Mouse (Mus musculus) forebrain, embryonic 14.5 days (tissue): Measurements from ENCODE around the gene Col18a1. TPM values are rescaled to one million over a fixed set of nuclear protein-coding genes. Genes with fewer than 3 reads are reported as not detected.

Source experiments
- ATAC-seq: fragments of 200-750 bp; cut with Nextera tagmentation; 2 replicates; pipeline ENCODE4 v1.8.0; 2017; ENCODE audit warnings: mild to moderate bottlenecking, moderate library complexity
- DNase-seq: peaks from one replicate; pipeline ENCODE4 v3.0.0-alpha.2; 2015; ENCODE audit warnings: low spot score
- H3K27ac ChIP-seq: fragments of 300-500 bp; sonication (generic); 2 replicates; pipeline ENCODE4 v1.5.1; 2014; ENCODE audit warnings: low read depth, mild to moderate bottlenecking, control low read depth, low read length, moderate library complexity
- H3K27me3 ChIP-seq: fragments of 300-500 bp; sonication (generic); replicated peaks from 2 replicates; pipeline ENCODE4 v1.6.1; 2014; ENCODE audit warnings: low read length, control low read depth, mixed read lengths; ENCODE audit not compliant: control insufficient read depth, insufficient read depth
- H3K36me3 ChIP-seq: fragments of 300-500 bp; sonication (generic); 2 replicates; pipeline ENCODE4 v1.6.1; 2014; ENCODE audit warnings: low read length, control low read depth; ENCODE audit not compliant: control insufficient read depth, insufficient read depth
- H3K4me1 ChIP-seq: fragments of 300-500 bp; sonication (generic); 2 replicates; pipeline ENCODE4 v1.6.1; 2014; ENCODE audit warnings: antibody characterized with exemption, low read length, control low read depth; ENCODE audit not compliant: control insufficient read depth, insufficient read depth
- H3K4me2 ChIP-seq: fragments of 300-500 bp; sonication (generic); 2 replicates; pipeline ENCODE4 v1.6.1; 2014; ENCODE audit warnings: mild to moderate bottlenecking, control low read depth, low read length
- H3K4me3 ChIP-seq: fragments of 300-500 bp; sonication (generic); 2 replicates; pipeline ENCODE4 v1.5.1; 2014; ENCODE audit warnings: low read depth, low read length, control low read depth
- H3K9ac ChIP-seq: fragments of 300-500 bp; sonication (generic); 2 replicates; pipeline ENCODE4 v1.6.1; 2014; ENCODE audit warnings: mild to moderate bottlenecking, low read length, control low read depth, moderate library complexity
- H3K9me3 ChIP-seq: fragments of 300-500 bp; sonication (generic); replicated peaks from 2 replicates; pipeline ENCODE4 v1.6.1; 2016; ENCODE audit warnings: low read length, control low read depth, mixed read lengths; ENCODE audit not compliant: control insufficient read depth
- WGBS: fragments of 180-500 bp; shearing (Covaris S2); extraction: QIAGEN DNeasy Blood & Tissue Kit; methylation state at CpG from one replicate; pipeline ENCODE4 v1.1.7; 2014; 5-methylcytosine and 5-hydroxymethylcytosine counted together
- polyA plus RNA-seq: library from polyadenylated mRNA; unstranded; fragments of >200 nt; fragmentation: Nextera tagmentation; extraction: Ambion mirVana; gene quantifications from 2 replicates; pipeline ENCODE4 v1.2.1, GENCODE M21; 2014

Gene Col18a1
- polyA plus RNA-seq, 1 experiment from 2014 or later, result 21.3 TPM

DNA sequence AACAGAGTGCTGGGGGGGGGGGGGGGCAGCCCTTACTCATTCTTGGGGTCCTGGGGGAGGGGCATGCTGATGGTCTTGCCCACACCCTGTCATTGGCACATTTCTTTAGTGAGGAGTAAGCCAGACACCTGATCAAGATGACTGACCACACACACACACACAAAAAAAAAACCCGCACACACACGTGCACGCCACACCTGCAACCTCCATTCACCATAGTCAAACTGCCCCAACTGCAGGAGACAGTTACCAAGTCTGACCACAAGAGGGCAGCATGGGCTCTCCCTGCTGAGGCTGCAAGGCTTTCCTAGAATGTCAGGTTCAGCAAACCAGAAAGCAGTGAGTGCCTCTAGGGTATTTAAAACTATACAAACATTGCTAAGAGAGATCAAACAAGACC lies 83.9 kb downstream of the Col18a1 start:
- Histone ChIP-seq H3K4me3 (no peak overlapping the region), H3K4me1 (no peaks in the 10 kb centered on the region), H3K27me3 (no peaks in the 10 kb centered on the region), H3K36me3 (peaks cover 11% of the 10 kb centered on the region; the same call in 1 of the 2 replicates), H3K9me3 (no peaks in the 10 kb centered on the region), H3K27ac (no peak overlapping the region), H3K4me2 (no peak overlapping the region), H3K9ac (no peak overlapping the region)
- DNase-seq (peak; percentile 80), ATAC-seq (no peak)
- WGBS, result 29% methylated on average over 3 of the region's 3 CpGs

- Histone ChIP-seq H3K9ac (no peak overlapping the region), H3K27ac (no peak overlapping the region), H3K4me3 (no peak overlapping the region), H3K9me3 (no peaks in the 10 kb centered on the region), H3K4me1 (no peaks in the 10 kb centered on the region), H3K27me3 (no peaks in the 10 kb centered on the region), H3K4me2 (no peak overlapping the region), H3K36me3 (peaks cover 5% of the 10 kb centered on the region; the same call in 1 of the 2 replicates)
- no peak for ATAC-seq
- 93% methylated on average over 8 of the region's 8 CpGs for WGBS
- no peak for DNase-seq
Observed at GRCm38 (mm10) chr10:77078961-77079360, 87.4 kb downstream of the Col18a1 start.

DNA sequence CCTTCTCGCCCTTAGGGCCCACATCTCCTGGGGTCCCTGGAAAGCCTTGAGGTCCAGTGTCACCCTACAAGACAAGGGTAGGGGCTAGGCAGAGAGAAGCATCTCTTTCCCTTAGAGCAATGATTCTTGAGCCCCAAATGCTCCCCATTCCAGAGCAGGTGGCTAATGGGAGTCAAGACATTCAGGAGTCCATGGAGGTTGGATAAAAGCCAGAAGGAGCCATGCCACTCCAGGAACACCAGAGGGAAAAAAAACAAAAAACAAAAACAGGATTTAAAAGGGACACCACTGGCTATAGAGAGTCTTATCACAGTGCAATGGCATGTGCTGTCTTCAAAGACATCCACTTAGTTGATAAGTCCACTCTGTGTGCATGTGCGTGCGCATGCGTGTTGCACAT lies 87.9 kb downstream of the Col18a1 start:
- DNase-seq (no peak), ATAC-seq (no peak)
- H3K9ac ChIP-seq, result no peak overlapping the region
- H3K4me1 ChIP-seq, result no peaks in the 10 kb centered on the region
- WGBS, result 97% methylated on average over 4 of the region's 4 CpGs
- no peak overlapping the region for H3K4me2 ChIP-seq
- H3K9me3 ChIP-seq, result no peaks in the 10 kb centered on the region
- no peak overlapping the region for H3K27ac ChIP-seq
- peaks cover 5% of the 10 kb centered on the region; the same call in 1 of the 2 replicates for H3K36me3 ChIP-seq
- H3K4me3 ChIP-seq, result no peak overlapping the region
- no peaks in the 10 kb centered on the region for H3K27me3 ChIP-seq

- no peak for ATAC-seq
- no peak overlapping the region for H3K4me2 ChIP-seq
- no peaks in the 10 kb centered on the region for H3K27me3 ChIP-seq
- H3K9ac ChIP-seq, result no peak overlapping the region
- WGBS, result 87% methylated on average over 4 of the region's 4 CpGs
- peak; percentile 49 for DNase-seq
- peaks cover 5% of the 10 kb centered on the region; the same call in 1 of the 2 replicates for H3K36me3 ChIP-seq
- H3K4me3 ChIP-seq, result no peak overlapping the region
- no peak overlapping the region for H3K27ac ChIP-seq
- H3K9me3 ChIP-seq, result no peaks in the 10 kb centered on the region
- no peaks in the 10 kb centered on the region for H3K4me1 ChIP-seq
Observed at GRCm38 (mm10) chr10:77074276-77074974, 91.9 kb downstream of the Col18a1 start.

- Histone ChIP-seq H3K4me2 (no peak overlapping the region), H3K9ac (no peak overlapping the region), H3K4me1 (no peaks in the 10 kb centered on the region), H3K27ac (no peak overlapping the region), H3K27me3 (no peaks in the 10 kb centered on the region), H3K4me3 (no peak overlapping the region), H3K9me3 (no peaks in the 10 kb centered on the region), H3K36me3 (0 out of 2 replicates have a peak, but pooled peaks cover 3% of the 10 kb centered on the region)
- DNase-seq (peak; percentile 61), ATAC-seq (0 out of 2 replicates have a peak, but pooled peaks have one; percentile 50)
- 48% methylated on average over 4 of the region's 4 CpGs for WGBS
Observed at GRCm38 (mm10) chr10:77070072-77070471, 96.3 kb downstream of the Col18a1 start.

DNA sequence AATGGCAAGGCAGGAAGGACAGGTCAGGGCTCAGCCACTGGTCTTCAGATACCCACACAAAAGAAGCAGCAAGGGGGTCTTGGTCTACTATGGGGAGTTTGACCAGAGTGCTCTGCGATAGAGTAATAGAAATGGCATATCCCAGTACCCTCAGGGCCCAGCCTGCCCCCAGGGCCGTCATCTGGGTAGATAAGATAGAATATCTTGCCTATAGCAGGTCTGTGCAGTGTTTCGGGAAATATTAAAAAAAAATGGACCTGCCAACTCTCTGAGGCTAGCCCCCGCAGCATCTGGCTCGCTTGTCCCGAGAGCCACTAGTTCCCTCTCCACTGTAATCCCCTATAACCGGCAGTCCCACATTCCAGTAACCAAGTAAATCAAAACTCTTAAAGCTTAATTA lies 97.9 kb downstream of the Col18a1 start:
- H3K27ac ChIP-seq, result no peak overlapping the region
- no peak overlapping the region for H3K4me3 ChIP-seq
- no peak for DNase-seq
- H3K4me1 ChIP-seq, result no peaks in the 10 kb centered on the region
- H3K9me3 ChIP-seq, result no peaks in the 10 kb centered on the region
- H3K4me2 ChIP-seq, result no peak overlapping the region
- 93% methylated on average over 7 of the region's 7 CpGs for WGBS
- no peaks in the 10 kb centered on the region for H3K27me3 ChIP-seq
- ATAC-seq, result no peak
- 0 out of 2 replicates have a peak, but pooled peaks cover 3% of the 10 kb centered on the region for H3K36me3 ChIP-seq
- no peak overlapping the region for H3K9ac ChIP-seq

DNA sequence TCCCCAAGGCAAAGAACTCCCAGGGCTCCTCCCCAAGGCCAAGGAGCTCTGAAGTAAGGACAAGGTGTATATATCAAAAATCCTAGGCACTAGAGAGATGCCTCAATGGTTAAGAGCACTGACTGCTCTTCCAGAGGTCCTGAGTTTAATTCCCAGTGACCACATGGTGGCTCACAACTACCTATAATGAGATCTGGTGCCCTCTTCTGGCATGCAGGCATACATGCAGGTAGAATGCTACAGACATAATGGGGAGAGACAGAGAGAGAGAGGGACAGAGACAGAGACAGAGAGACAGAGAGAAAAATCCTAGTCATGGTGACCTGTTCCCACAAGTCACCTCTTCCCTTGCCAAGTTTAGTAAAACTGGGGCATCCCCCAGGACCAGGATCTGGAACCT lies 101.7 kb downstream of the Col18a1 start:
- no peak overlapping the region for H3K4me2 ChIP-seq

GRCm38 (mm10) chr10:77064239-77064638 lies 102.1 kb downstream of the Col18a1 start:
- H3K4me3 ChIP-seq, result no peak overlapping the region
- H3K36me3 ChIP-seq, result 0 out of 2 replicates have a peak, but pooled peaks cover 2% of the 10 kb centered on the region
- WGBS, result 91% methylated on average over 3 of the region's 3 CpGs
- DNase-seq, result no peak
- ATAC-seq, result no peak
- no peak overlapping the region for H3K9ac ChIP-seq
- no peak overlapping the region for H3K27ac ChIP-seq
- H3K4me1 ChIP-seq, result no peaks in the 10 kb centered on the region
- H3K27me3 ChIP-seq, result no peaks in the 10 kb centered on the region
- no peaks in the 10 kb centered on the region for H3K9me3 ChIP-seq
- H3K4me2 ChIP-seq, result no peak overlapping the region

More for the DNA sequence above, 101.7 kb downstream of the Col18a1 start:
- 0 out of 2 replicates have a peak, but pooled peaks cover 3% of the 10 kb centered on the region for H3K36me3 ChIP-seq
- H3K9me3 ChIP-seq, result no peaks in the 10 kb centered on the region
- H3K4me1 ChIP-seq, result no peaks in the 10 kb centered on the region
- no peaks in the 10 kb centered on the region for H3K27me3 ChIP-seq
- H3K4me3 ChIP-seq, result no peak overlapping the region
- DNase-seq (no peak), ATAC-seq (no peak)
- no peak overlapping the region for H3K9ac ChIP-seq
- no peak overlapping the region for H3K27ac ChIP-seq

DNA sequence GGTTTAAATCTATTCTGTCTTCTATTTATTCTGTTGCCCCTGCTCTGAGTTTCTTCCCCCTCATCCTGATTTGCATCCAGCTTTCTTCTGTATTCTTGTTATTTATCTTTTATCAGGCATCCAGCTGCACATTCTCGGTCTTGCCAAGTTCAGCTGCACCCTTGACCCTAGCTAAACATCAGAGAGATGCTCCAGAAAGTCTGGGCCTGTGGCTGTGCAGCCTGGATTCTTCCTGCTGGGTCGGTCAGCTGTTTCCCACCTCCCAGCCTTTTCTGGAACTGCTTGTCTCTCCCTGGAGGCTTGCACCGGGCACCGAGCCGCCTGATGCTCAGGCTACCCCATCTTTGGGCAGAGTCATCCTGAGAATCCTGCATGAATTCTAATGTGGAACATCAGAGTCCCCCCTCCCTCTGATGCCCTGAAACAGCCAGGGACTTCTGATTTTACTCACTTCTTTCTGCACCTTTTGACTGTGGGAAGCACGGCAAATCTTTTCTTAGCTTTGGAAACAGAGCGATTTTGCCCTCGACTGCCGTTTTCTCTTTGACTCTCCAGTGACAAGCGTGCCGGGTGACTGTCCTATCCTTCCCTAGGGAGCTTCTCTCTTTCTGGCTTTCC lies 103.8 kb downstream of the Col18a1 start:
- Histone ChIP-seq H3K36me3 (no peaks in the 10 kb centered on the region), H3K27ac (no peak overlapping the region), H3K9me3 (no peaks in the 10 kb centered on the region), H3K27me3 (no peaks in the 10 kb centered on the region), H3K9ac (no peak overlapping the region), H3K4me2 (no peak overlapping the region), H3K4me3 (no peak overlapping the region), H3K4me1 (no peaks in the 10 kb centered on the region)
- DNase-seq (no peak), ATAC-seq (no peak)
- WGBS, result 87% methylated on average over 11 of the region's 11 CpGs
